Mouse (Mus musculus) granulocyte monocyte progenitor cell, adult 5-6 weeks (primary cell): ENCODE data around the gene Hes1. TPM values are rescaled to one million over a fixed set of nuclear protein-coding genes. Genes with fewer than 3 reads are reported as not detected.

ENCODE experiments used
- ATAC-seq: replicated peaks from 2 replicates; pipeline ENCODE4 v1.8.0; 2016; ENCODE audit warnings: mild to moderate bottlenecking, moderate TSS enrichment, inconsistent platforms; ENCODE audit not compliant: poor library complexity, severe bottlenecking
- total RNA-seq, 2 experiments: library from RNA; stranded (forward) in 1 of 2; stranded (reverse) in 1 of 2; fragments of 200-712, 200-1000 nt in 1 of 2; fragments of >200 nt in 1 of 2; fragmentation: Nextera tagmentation in 1 of 2; gene quantifications; 2 replicates each; pipeline ENCODE4 v1.2.3; 2014 to 2017

Hes1 gene
- total RNA-seq, 2 experiments from 2014 or later = not detected

- no peak for ATAC-seq
Measured at GRCm38 (mm10) chr16:30110466-30110865, 46.3 kb downstream of the Hes1 start.

GRCm38 (mm10) chr16:30111069-30111468 lies 46.9 kb downstream of the Hes1 start:
- ATAC-seq = no peak

GRCm38 (mm10) chr16:30111566-30111965 lies 47.4 kb downstream of the Hes1 start:
- ATAC-seq = no peak

GRCm38 (mm10) chr16:30113170-30113569 lies 49.0 kb downstream of the Hes1 start:
- no peak for ATAC-seq

GRCm38 (mm10) chr16:30113800-30114199 lies 49.6 kb downstream of the Hes1 start:
- no peak for ATAC-seq

GRCm38 (mm10) chr16:30114451-30114850 lies 50.3 kb downstream of the Hes1 start:
- no peak for ATAC-seq

Other genes with a start within 250 kb of the Hes1 start
- not detected in 2 replicates for gene Cpn2, start 203.1 kb downstream of the Hes1 start, total RNA-seq (2014; fragmentation: Nextera tagmentation)
- gene Cpn2, start 203.1 kb downstream of the Hes1 start, total RNA-seq (2017) = not detected in 2 replicates
- gene Lrrc15, start 218.9 kb downstream of the Hes1 start, total RNA-seq (2014; fragmentation: Nextera tagmentation) = not detected in 2 replicates
- gene Lrrc15, start 218.9 kb downstream of the Hes1 start, total RNA-seq (2017) = not detected in 2 replicates
- not detected in 2 replicates for gene Gp5, start 246.4 kb downstream of the Hes1 start, total RNA-seq (2014; fragmentation: Nextera tagmentation)
- gene Gp5, start 246.4 kb downstream of the Hes1 start, total RNA-seq (2017) = 1.4 TPM in 1 of 2 replicates, not detected in the other